Mouse (Mus musculus): ENCODE data around the gene Gm21974.
"Not testable (repeated sequence)": the region's sequence is repeated elsewhere in the genome, so short reads cannot be mapped to it uniquely, and the experiment has no call there.

GRCm38 (mm10) chr7:127895891-127896290, 637 bp upstream of the Gm21974 start:
- TF ChIP-seq POLR2A (IDR thresholded peaks at IDR 0.05; ENCODE audit: insufficient read depth, low read depth, low read length); CTCF (IDR thresholded peaks at IDR 0.05); EP300 (IDR thresholded peaks at IDR 0.05; ENCODE audit: insufficient read depth, low read depth, low read length): not testable (repeated sequence)
